Mouse (Mus musculus): Measurements from ENCODE around the gene Sppl3. TPM values are rescaled to one million over a fixed set of nuclear protein-coding genes. Genes with fewer than 3 reads are reported as not detected.

The Sppl3 gene
- total and polyA plus RNA-seq, 3 experiments, result 14.3 to 29.2 (median 14.9) TPM

- TF ChIP-seq HCFC1 (IDR thresholded peaks at IDR 0.05; ENCODE audit: low read depth, low read length), result no peak
- TF ChIP-seq RCOR1 (conservative IDR thresholded peaks at IDR 0.05; ENCODE audit: low read depth, low read length), result no peak
- TF ChIP-seq SIN3A (IDR thresholded peaks at IDR 0.05; ENCODE audit: low read length), result no peak
- no peak for TF ChIP-seq E2F4 (IDR thresholded peaks at IDR 0.05; ENCODE audit: insufficient replicate concordance, low read depth, low read length)
- no peak for TF ChIP-seq POLR2A (IDR thresholded peaks at IDR 0.05; ENCODE audit: low read depth, low read length)
- Histone ChIP-seq H3K9ac (ENCODE audit: insufficient read depth, low read depth) (no peak overlapping the region), H3K4me2 (ENCODE audit: insufficient read depth, low read depth, poor library complexity, severe bottlenecking) (no peak overlapping the region), H3K27me3 (replicated peaks) (no peaks in the 10 kb centered on the region), H3K27ac (ENCODE audit: insufficient read depth, low read depth) (no peak overlapping the region), H3K79me2 (replicated peaks; ENCODE audit: control insufficient read depth, extremely low read depth, insufficient read depth, poor library complexity, severe bottlenecking) (no peaks in the 10 kb centered on the region), H3K4me3 (replicated peaks in 1 of 3; ENCODE audit: low read depth in 2 of 3, low read length in 2 of 3, poor library complexity in 1 of 3) (no peak overlapping the region), H3K36me3 (replicated peaks in 1 of 2; ENCODE audit: control insufficient read depth in 1 of 2, insufficient read depth in 1 of 2, low read length in 1 of 2) (peaks cover 53 to 92% of the 10 kb centered on the region in 2 experiments), H3K4me1 (ENCODE audit: control insufficient read depth in 1 of 2, insufficient read depth in 2 of 2) (peaks cover 0 to 10% of the 10 kb centered on the region in 2 experiments; a peak in 1 of 4 replicates), H3K9me3 (replicated peaks; ENCODE audit: low read length) (peaks cover 4% of the 10 kb centered on the region)
- in situ Hi-C loops (cut with MboI; ENCODE audit: low pct_ligation_motif_present, low pct_unique_long_range_greater_than_20kb, low sequenced_read_pairs), result no loop called here
- dilution Hi-C loops (cut with MboI; ENCODE audit: extremely low pct_ligation_motif_present, extremely low pct_unique_long_range_greater_than_20kb, low sequenced_read_pairs), result no loop called here
- no peak for DNase-seq (ENCODE audit: extremely low read depth)
These were observed 80.1 kb downstream of the Sppl3 start for GRCm38 (mm10) chr5:115091015-115091414.

GRCm38 (mm10) chr5:115091776-115092175 lies 80.8 kb downstream of the Sppl3 start:
- in situ Hi-C loops (cut with MboI; ENCODE audit: low pct_ligation_motif_present, low pct_unique_long_range_greater_than_20kb, low sequenced_read_pairs) (no loop called here), dilution Hi-C loops (cut with MboI; ENCODE audit: extremely low pct_ligation_motif_present, extremely low pct_unique_long_range_greater_than_20kb, low sequenced_read_pairs) (no loop called here)
- peaks cover 0 to 10% of the 10 kb centered on the region in 2 experiments; a peak in 1 of 4 replicates for H3K4me1 ChIP-seq (ENCODE audit: control insufficient read depth in 1 of 2, insufficient read depth in 2 of 2)
- H3K9ac ChIP-seq (ENCODE audit: insufficient read depth, low read depth), result no peak overlapping the region
- H3K79me2 ChIP-seq (replicated peaks; ENCODE audit: control insufficient read depth, extremely low read depth, insufficient read depth, poor library complexity, severe bottlenecking), result no peaks in the 10 kb centered on the region
- H3K9me3 ChIP-seq (replicated peaks; ENCODE audit: low read length), result peaks cover 4% of the 10 kb centered on the region
- H3K27me3 ChIP-seq (replicated peaks), result no peaks in the 10 kb centered on the region
- H3K36me3 ChIP-seq (replicated peaks in 1 of 2; ENCODE audit: control insufficient read depth in 1 of 2, insufficient read depth in 1 of 2, low read length in 1 of 2), result peaks cover 56 to 92% of the 10 kb centered on the region in 2 experiments
- no peak overlapping the region for H3K27ac ChIP-seq (ENCODE audit: insufficient read depth, low read depth)
- no peak overlapping the region for H3K4me3 ChIP-seq (replicated peaks in 1 of 3; ENCODE audit: low read depth in 2 of 3, low read length in 2 of 3, poor library complexity in 1 of 3)
- H3K4me2 ChIP-seq (ENCODE audit: insufficient read depth, low read depth, poor library complexity, severe bottlenecking), result no peak overlapping the region
- TF ChIP-seq MEF2A (IDR thresholded peaks at IDR 0.05; ENCODE audit: borderline replicate concordance, low read depth, low read length), result no peak
- no peak for TF ChIP-seq UBTF (IDR thresholded peaks at IDR 0.05; ENCODE audit: low read depth, low read length)
- no peak for TF ChIP-seq ZMIZ1 (IDR thresholded peaks at IDR 0.05; ENCODE audit: low read depth, low read length)
- no peak for TF ChIP-seq USF2 (conservative IDR thresholded peaks at IDR 0.05; ENCODE audit: low read depth, low read length)
- no peak for TF ChIP-seq ETS1 (conservative IDR thresholded peaks at IDR 0.05; ENCODE audit: low read depth, low read length)
- no peak for TF ChIP-seq GABPA (IDR thresholded peaks at IDR 0.05; ENCODE audit: insufficient replicate concordance, low read depth, low read length)
- TF ChIP-seq ELF1 (IDR thresholded peaks at IDR 0.05; ENCODE audit: low read depth, low read length), result no peak
- TF ChIP-seq CHD1 (IDR thresholded peaks at IDR 0.05; ENCODE audit: low read depth, low read length), result no peak
- DNase-seq (ENCODE audit: extremely low read depth), result no peak

DNA sequence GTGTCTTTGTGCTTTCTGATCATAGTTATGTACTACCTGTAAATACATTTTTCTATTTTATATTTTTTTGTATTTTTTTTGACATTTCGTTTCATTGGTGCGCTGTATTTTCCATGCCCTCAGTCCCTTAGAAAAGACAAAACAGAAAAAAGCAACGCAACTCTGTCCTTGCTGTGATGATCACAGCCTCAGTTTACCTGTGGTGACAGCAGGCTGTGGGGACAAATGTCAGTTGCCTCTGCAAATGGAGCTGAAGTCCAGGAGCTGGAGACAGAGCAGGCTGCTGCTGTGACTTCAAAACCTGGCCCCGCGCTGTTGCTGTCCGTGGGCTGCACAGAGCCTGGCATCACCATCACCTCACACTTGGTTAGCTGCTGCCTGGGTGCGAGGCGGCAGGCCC lies 87.3 kb downstream of the Sppl3 start, which contains the start of gene Gm10401:
Gm10401 (minus strand) TSS at position 101 of the 400 bp plus-strand sequence.
- H3K27me3 ChIP-seq (replicated peaks), result no peaks in the 10 kb centered on the region
- no peak within 1 kb of the TSS for H3K4me3 ChIP-seq (replicated peaks in 1 of 3; ENCODE audit: low read depth in 2 of 3, low read length in 2 of 3, poor library complexity in 1 of 3)
- H3K4me1 ChIP-seq (ENCODE audit: control insufficient read depth in 1 of 2, insufficient read depth in 2 of 2), result no peaks in the 10 kb centered on the region
- peaks cover 47 to 85% of the 10 kb centered on the region in 2 experiments for H3K36me3 ChIP-seq (replicated peaks in 1 of 2; ENCODE audit: control insufficient read depth in 1 of 2, insufficient read depth in 1 of 2, low read length in 1 of 2)
- TF ChIP-seq MAZ (IDR thresholded peaks at IDR 0.05; ENCODE audit: low read depth, low read length), result no peak
- no peak for TF ChIP-seq UBTF (IDR thresholded peaks at IDR 0.05; ENCODE audit: low read depth, low read length)
- TF ChIP-seq JUND (conservative IDR thresholded peaks at IDR 0.05; ENCODE audit: low read depth, low read length), result no peak
- TF ChIP-seq ZC3H11A (IDR thresholded peaks at IDR 0.05; ENCODE audit: low read depth, low read length), result no peak
- no peak for TF ChIP-seq RAD21 (IDR thresholded peaks at IDR 0.05; ENCODE audit: low read depth, low read length)
- TF ChIP-seq GABPA (IDR thresholded peaks at IDR 0.05; ENCODE audit: insufficient replicate concordance, low read depth, low read length), result no peak
- no peak for TF ChIP-seq NELFE (IDR thresholded peaks at IDR 0.05; ENCODE audit: low read depth, low read length)
- TF ChIP-seq TCF12 (IDR thresholded peaks at IDR 0.05; ENCODE audit: low read depth, low read length), result no peak
- TF ChIP-seq IRF4 (IDR thresholded peaks at IDR 0.05; ENCODE audit: low read depth, low read length), result no peak
- TF ChIP-seq MAFK (IDR thresholded peaks at IDR 0.05; ENCODE audit: insufficient replicate concordance, low read length), result no peak
- no peak for TF ChIP-seq ZKSCAN1 (IDR thresholded peaks at IDR 0.05; ENCODE audit: borderline replicate concordance, low read depth, low read length)
- no peaks in the 10 kb centered on the region for H3K79me2 ChIP-seq (replicated peaks; ENCODE audit: control insufficient read depth, extremely low read depth, insufficient read depth, poor library complexity, severe bottlenecking)
- DNase-seq (ENCODE audit: extremely low read depth), result no peak
- H3K27ac ChIP-seq (ENCODE audit: insufficient read depth, low read depth), result no peak within 1 kb of the TSS
- dilution Hi-C loops (cut with MboI; ENCODE audit: extremely low pct_ligation_motif_present, extremely low pct_unique_long_range_greater_than_20kb, low sequenced_read_pairs), result no loop called here
- in situ Hi-C loops (cut with MboI; ENCODE audit: low pct_ligation_motif_present, low pct_unique_long_range_greater_than_20kb, low sequenced_read_pairs), result no loop called here
- H3K4me2 ChIP-seq (ENCODE audit: insufficient read depth, low read depth, poor library complexity, severe bottlenecking), result no peak within 1 kb of the TSS
- H3K9me3 ChIP-seq (replicated peaks; ENCODE audit: low read length), result no peaks in the 10 kb centered on the region
- no peak within 1 kb of the TSS for H3K9ac ChIP-seq (ENCODE audit: insufficient read depth, low read depth)

Measured in CH12.LX (cell line).